Mouse (Mus musculus): Measurements from ENCODE around the gene Tbc1d8. TPM values are rescaled to one million over a fixed set of nuclear protein-coding genes. Genes with fewer than 3 reads are reported as not detected.

Tbc1d8 gene
- polyA plus RNA-seq, 1 experiment from 2014 or later, result 7.3 TPM

DNA sequence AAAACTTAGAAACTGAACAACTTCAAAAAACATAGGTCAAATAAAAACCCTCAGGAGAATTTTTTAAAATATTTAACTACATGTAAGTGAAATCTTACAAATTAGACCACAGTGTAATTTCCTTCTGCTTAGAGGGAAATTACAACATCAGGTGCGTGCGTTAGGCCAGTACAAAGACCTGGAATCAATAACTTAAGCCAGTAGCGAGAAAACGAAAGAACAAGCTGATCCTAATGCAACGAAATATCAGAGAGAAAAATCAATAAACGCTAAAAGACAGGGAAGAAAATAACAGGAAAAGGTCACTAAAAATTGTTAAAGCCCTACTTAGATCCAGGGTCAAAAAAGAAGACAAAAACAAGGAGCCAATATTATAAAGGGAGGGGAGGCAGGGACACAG is 44.3 kb downstream of the Tbc1d8 start:
- ATAC-seq (replicated peaks; ENCODE audit: low FRiP score, low read depth) (no peak), DNase-seq (ENCODE audit: low spot score) (no peak)
- H3K4me3 ChIP-seq (replicated peaks; ENCODE audit: low read depth, low read length), result no peak overlapping the region
- no peak overlapping the region for H3K27ac ChIP-seq
- H3K9ac ChIP-seq (ENCODE audit: low read depth, low read length), result no peak overlapping the region
- H3K4me1 ChIP-seq (replicated peaks; ENCODE audit: insufficient read depth, low read length), result no peaks in the 10 kb centered on the region
- no peak overlapping the region for H3K4me2 ChIP-seq (ENCODE audit: low read length)
- H3K27me3 ChIP-seq (ENCODE audit: insufficient read depth, low read length), result no peaks in the 10 kb centered on the region
- no peaks in the 10 kb centered on the region for H3K9me3 ChIP-seq (replicated peaks; ENCODE audit: low read length)
- no peaks in the 10 kb centered on the region for H3K36me3 ChIP-seq (ENCODE audit: insufficient read depth, low read length)
- TF ChIP-seq CTCF (IDR thresholded peaks at IDR 0.05; ENCODE audit: low read depth), result no peak
- 88% methylated on average over 6 of the region's 6 CpGs for WGBS

DNA sequence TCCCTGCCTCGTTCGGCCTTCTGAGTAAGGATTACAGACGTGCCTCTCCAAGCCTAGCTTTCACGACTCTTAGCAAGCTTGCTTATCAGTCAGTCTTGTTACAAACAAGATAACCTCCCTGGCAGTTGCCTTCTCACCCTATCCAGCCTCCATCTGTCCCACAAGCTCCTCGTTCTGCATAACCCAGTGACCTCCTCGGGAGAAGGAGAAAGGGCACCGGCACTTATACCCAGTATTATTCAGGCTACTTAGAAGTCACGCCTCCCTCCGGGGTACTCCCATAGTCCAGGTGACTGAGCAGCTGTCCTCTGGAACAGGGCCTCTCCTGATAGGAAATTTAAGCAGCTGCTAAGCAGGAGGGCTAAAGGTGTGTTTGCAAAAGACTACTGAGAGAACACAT is 48.5 kb downstream of the Tbc1d8 start:
- Histone ChIP-seq H3K4me1 (replicated peaks; ENCODE audit: insufficient read depth, low read length) (no peaks in the 10 kb centered on the region), H3K4me3 (replicated peaks; ENCODE audit: low read depth, low read length) (no peak overlapping the region), H3K9ac (ENCODE audit: low read depth, low read length) (no peak overlapping the region), H3K27ac (no peak overlapping the region), H3K36me3 (ENCODE audit: insufficient read depth, low read length) (no peaks in the 10 kb centered on the region), H3K9me3 (replicated peaks; ENCODE audit: low read length) (no peaks in the 10 kb centered on the region), H3K4me2 (ENCODE audit: low read length) (no peak overlapping the region), H3K27me3 (ENCODE audit: insufficient read depth, low read length) (no peaks in the 10 kb centered on the region)
- ATAC-seq (replicated peaks; ENCODE audit: low FRiP score, low read depth) (no peak), DNase-seq (ENCODE audit: low spot score) (no peak)
- 57% methylated on average over 9 of the region's 9 CpGs for WGBS
- no peak for TF ChIP-seq CTCF (IDR thresholded peaks at IDR 0.05; ENCODE audit: low read depth)

DNA sequence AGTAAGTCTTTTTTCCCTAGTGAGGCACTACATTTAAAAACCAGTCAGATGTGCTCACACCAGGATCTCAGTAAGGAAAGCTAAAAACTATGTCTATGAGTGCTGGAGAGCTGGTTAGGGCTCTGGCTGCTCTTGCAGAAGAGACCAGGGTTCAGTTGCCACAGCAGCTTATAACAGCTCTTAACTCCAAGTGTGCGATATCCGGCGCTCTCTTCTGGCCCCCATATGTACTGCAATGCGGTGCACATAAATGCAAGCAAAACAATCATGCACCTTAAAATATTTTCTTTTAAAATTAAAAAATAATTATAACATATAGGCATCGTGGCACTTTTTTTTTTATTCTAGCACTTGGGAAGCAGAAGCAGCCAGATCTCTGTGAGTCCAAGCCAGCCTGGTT is 49.5 kb downstream of the Tbc1d8 start:
- DNase-seq (ENCODE audit: low spot score), result no peak
- ATAC-seq (replicated peaks; ENCODE audit: low FRiP score, low read depth), result no peak

DNA sequence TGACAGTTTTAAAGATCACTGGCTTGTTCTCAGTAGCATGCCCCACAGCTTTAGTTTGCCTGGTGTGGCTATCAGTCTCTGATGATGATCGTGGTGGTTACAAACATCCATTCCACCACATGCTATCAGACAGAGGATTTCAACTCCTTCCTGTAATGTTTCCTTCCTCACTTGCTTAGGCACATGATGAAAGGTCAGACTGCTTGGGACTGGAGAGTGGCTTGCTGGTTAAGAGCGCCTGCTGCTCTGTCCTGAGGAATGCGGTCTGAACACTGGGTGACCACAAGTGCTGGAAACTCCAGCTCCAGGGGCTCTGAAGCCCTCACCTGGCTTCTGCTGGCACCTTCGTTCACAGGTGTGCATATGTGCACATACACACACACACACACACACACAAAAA is 50.3 kb downstream of the Tbc1d8 start:
- 80% methylated on average over 4 of the region's 4 CpGs for WGBS
- Histone ChIP-seq H3K27ac (no peak overlapping the region), H3K36me3 (ENCODE audit: insufficient read depth, low read length) (no peaks in the 10 kb centered on the region), H3K4me1 (replicated peaks; ENCODE audit: insufficient read depth, low read length) (no peaks in the 10 kb centered on the region), H3K4me2 (ENCODE audit: low read length) (no peak overlapping the region), H3K4me3 (replicated peaks; ENCODE audit: low read depth, low read length) (no peak overlapping the region), H3K9ac (ENCODE audit: low read depth, low read length) (no peak overlapping the region), H3K9me3 (replicated peaks; ENCODE audit: low read length) (no peaks in the 10 kb centered on the region), H3K27me3 (ENCODE audit: insufficient read depth, low read length) (no peaks in the 10 kb centered on the region)
- no peak for TF ChIP-seq CTCF (IDR thresholded peaks at IDR 0.05; ENCODE audit: low read depth)
- DNase-seq (ENCODE audit: low spot score), result no peak
- ATAC-seq (replicated peaks; ENCODE audit: low FRiP score, low read depth), result no peak

More for the DNA sequence above, 49.5 kb downstream of the Tbc1d8 start:
- no peaks in the 10 kb centered on the region for H3K36me3 ChIP-seq (ENCODE audit: insufficient read depth, low read length)
- H3K4me2 ChIP-seq (ENCODE audit: low read length), result no peak overlapping the region
- no peak overlapping the region for H3K27ac ChIP-seq
- H3K4me3 ChIP-seq (replicated peaks; ENCODE audit: low read depth, low read length), result no peak overlapping the region
- WGBS, result 97% methylated on average over 5 of the region's 5 CpGs
- H3K9me3 ChIP-seq (replicated peaks; ENCODE audit: low read length), result no peaks in the 10 kb centered on the region
- H3K9ac ChIP-seq (ENCODE audit: low read depth, low read length), result no peak overlapping the region
- H3K27me3 ChIP-seq (ENCODE audit: insufficient read depth, low read length), result no peaks in the 10 kb centered on the region
- H3K4me1 ChIP-seq (replicated peaks; ENCODE audit: insufficient read depth, low read length), result no peaks in the 10 kb centered on the region
- TF ChIP-seq CTCF (IDR thresholded peaks at IDR 0.05; ENCODE audit: low read depth), result no peak

DNA sequence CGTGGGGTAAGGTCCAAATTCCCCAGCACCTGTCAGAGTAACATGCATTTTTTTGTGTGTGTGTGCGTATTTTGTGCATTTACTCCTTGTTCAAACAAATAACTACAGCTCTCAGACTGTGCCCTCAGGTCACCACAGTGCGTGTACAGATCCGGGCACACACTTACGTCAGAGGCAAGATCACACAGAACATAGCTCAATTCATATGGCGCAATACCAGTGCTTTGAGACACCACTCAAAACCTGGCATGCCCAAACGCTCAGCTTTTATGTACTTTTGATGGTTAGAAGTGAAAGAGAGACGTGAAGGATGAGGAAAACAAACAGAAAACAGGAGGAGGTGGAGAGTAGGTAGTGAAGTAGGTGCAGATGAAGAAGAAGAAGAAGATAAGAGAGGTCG is 53.1 kb downstream of the Tbc1d8 start:
- ATAC-seq (replicated peaks; ENCODE audit: low FRiP score, low read depth) (no peak), DNase-seq (ENCODE audit: low spot score) (no peak)

DNA sequence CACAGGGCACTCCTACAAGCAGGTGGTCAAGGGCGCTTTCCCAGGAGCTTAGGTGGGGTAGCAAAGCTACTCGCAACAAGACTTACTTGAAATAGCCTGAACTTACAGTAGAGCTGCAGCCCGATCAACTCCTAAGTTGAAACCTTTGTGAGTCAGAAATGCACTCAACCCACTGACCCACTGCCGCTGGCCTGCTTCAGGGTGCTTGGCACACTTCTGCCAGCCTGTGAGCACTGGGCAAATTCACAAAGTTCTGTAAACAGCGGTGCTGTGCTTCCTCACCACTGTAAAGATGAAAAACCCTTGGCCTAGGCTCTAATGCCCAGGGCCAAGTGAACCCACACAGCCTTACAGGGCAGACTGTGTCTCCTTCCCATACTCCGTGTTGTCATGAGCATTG is 57.6 kb downstream of the Tbc1d8 start:
- DNase-seq (ENCODE audit: low spot score) (no peak), ATAC-seq (replicated peaks; ENCODE audit: low FRiP score, low read depth) (no peak)
- Histone ChIP-seq H3K9me3 (replicated peaks; ENCODE audit: low read length) (no peaks in the 10 kb centered on the region), H3K27ac (no peak overlapping the region), H3K4me1 (replicated peaks; ENCODE audit: insufficient read depth, low read length) (peaks cover 7% of the 10 kb centered on the region; the same call in 1 of the 2 replicates), H3K4me2 (ENCODE audit: low read length) (no peak overlapping the region), H3K27me3 (ENCODE audit: insufficient read depth, low read length) (no peaks in the 10 kb centered on the region), H3K9ac (ENCODE audit: low read depth, low read length) (no peak overlapping the region), H3K4me3 (replicated peaks; ENCODE audit: low read depth, low read length) (no peak overlapping the region), H3K36me3 (ENCODE audit: insufficient read depth, low read length) (no peaks in the 10 kb centered on the region)
- no peak for TF ChIP-seq CTCF (IDR thresholded peaks at IDR 0.05; ENCODE audit: low read depth)
- WGBS, result 96% methylated on average over 6 of the region's 6 CpGs

More for the DNA sequence above, 53.1 kb downstream of the Tbc1d8 start:
- Histone ChIP-seq H3K27ac (no peak overlapping the region), H3K9me3 (replicated peaks; ENCODE audit: low read length) (no peaks in the 10 kb centered on the region), H3K9ac (ENCODE audit: low read depth, low read length) (no peak overlapping the region), H3K4me2 (ENCODE audit: low read length) (no peak overlapping the region), H3K27me3 (ENCODE audit: insufficient read depth, low read length) (no peaks in the 10 kb centered on the region), H3K4me1 (replicated peaks; ENCODE audit: insufficient read depth, low read length) (no peaks in the 10 kb centered on the region), H3K4me3 (replicated peaks; ENCODE audit: low read depth, low read length) (no peak overlapping the region), H3K36me3 (ENCODE audit: insufficient read depth, low read length) (no peaks in the 10 kb centered on the region)
- no peak for TF ChIP-seq CTCF (IDR thresholded peaks at IDR 0.05; ENCODE audit: low read depth)
- 88% methylated on average over 9 of the region's 9 CpGs for WGBS

DNA sequence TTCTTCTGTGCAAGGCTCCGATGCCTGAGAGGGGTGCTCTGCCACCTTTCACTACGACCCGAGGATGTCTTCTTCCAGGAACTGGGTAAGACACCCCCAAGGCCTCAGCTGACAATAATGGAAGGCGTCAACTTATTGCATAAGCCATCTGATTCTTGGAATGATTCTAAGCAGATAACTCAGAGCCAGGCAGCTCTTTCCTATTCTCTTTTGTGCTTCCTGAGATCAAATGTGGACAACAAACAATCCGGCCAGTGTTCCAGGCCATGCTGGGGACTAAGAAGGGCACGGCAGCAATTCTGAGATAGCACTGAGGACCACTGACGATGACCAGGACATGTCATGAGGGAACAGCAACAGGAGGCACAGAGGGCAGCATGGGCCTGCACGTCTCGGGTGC is 59.7 kb downstream of the Tbc1d8 start:
- Histone ChIP-seq H3K4me2 (ENCODE audit: low read length) (no peak overlapping the region), H3K9ac (ENCODE audit: low read depth, low read length) (no peak overlapping the region), H3K4me3 (replicated peaks; ENCODE audit: low read depth, low read length) (no peak overlapping the region), H3K27ac (no peak overlapping the region), H3K4me1 (replicated peaks; ENCODE audit: insufficient read depth, low read length) (peaks cover 7% of the 10 kb centered on the region; the same call in 1 of the 2 replicates), H3K36me3 (ENCODE audit: insufficient read depth, low read length) (no peaks in the 10 kb centered on the region), H3K9me3 (replicated peaks; ENCODE audit: low read length) (no peaks in the 10 kb centered on the region), H3K27me3 (ENCODE audit: insufficient read depth, low read length) (no peaks in the 10 kb centered on the region)
- no peak for ATAC-seq (replicated peaks; ENCODE audit: low FRiP score, low read depth)
- WGBS, result 93% methylated on average over 9 of the region's 9 CpGs
- DNase-seq (ENCODE audit: low spot score), result no peak
- no peak for TF ChIP-seq CTCF (IDR thresholded peaks at IDR 0.05; ENCODE audit: low read depth)
